In genomic region chr13:23572218-23573033, GRCm38 (mm10) we compare ENCODE assay signal across 8 mouse cellular contexts. TPM values are rescaled to one million over a fixed set of nuclear protein-coding genes. Genes with fewer than 3 reads are reported as not detected.
DNase-seq lines count a peak whose midpoint lies in the region; ATAC-seq and TF ChIP-seq lines count a peak whose summit lies in the region.

No protein-coding gene starts in this region.

- H3K9ac ChIP-seq in heart, embryonic 11.5 days (ENCODE audit: low read depth, low read length): peak overlapping the region; percentile 78; the same call in 1 of the 2 replicates
- peak overlapping the region; percentile 96 for H3K9ac ChIP-seq in ES-Bruce4 (ENCODE audit: low read depth, poor library complexity, severe bottlenecking)
- peak overlapping the region; percentile 99 for H3K9ac ChIP-seq in liver, embryonic 14.5 days (replicated peaks)

- H3K4me1 ChIP-seq in heart, embryonic 11.5 days (ENCODE audit: control insufficient read depth, insufficient read depth, low read length): peaks cover 10% of the 10 kb centered on the region
- no peaks in the 10 kb centered on the region for H3K4me1 ChIP-seq in ES-Bruce4 (ENCODE audit: control insufficient read depth, insufficient read depth, low read length)
- peaks cover 40% of the 10 kb centered on the region for H3K4me1 ChIP-seq in forebrain, embryonic 10.5 days
- H3K4me1 ChIP-seq in liver, embryonic 14.5 days (replicated peaks; ENCODE audit: control insufficient read depth in 2 of 2, insufficient read depth in 2 of 2, low read length in 1 of 2): peaks cover 16 to 20% of the 10 kb centered on the region in 2 experiments

- 40% methylated on average over 2 of the region's 2 CpGs for WGBS in heart, embryonic 11.5 days (ENCODE audit: insufficient replicate concordance)
- WGBS in forebrain, embryonic 10.5 days: 43% methylated on average over 2 of the region's 2 CpGs
- WGBS in liver, embryonic 14.5 days (ENCODE audit: insufficient replicate concordance): 25% methylated on average over 2 of the region's 2 CpGs

- peak overlapping the region; percentile 96 for H3K27ac ChIP-seq in heart, embryonic 11.5 days (ENCODE audit: low read depth, low read length)
- peak overlapping the region; percentile 44 for H3K27ac ChIP-seq in ES-Bruce4 (ENCODE audit: insufficient read depth, low read length)
- H3K27ac ChIP-seq in forebrain, embryonic 10.5 days: peak overlapping the region; percentile 93
- peak overlapping the region; percentile 98 for H3K27ac ChIP-seq in liver, embryonic 14.5 days

- no peaks in the 10 kb centered on the region for H3K9me3 ChIP-seq in heart, embryonic 11.5 days (replicated peaks; ENCODE audit: control insufficient read depth, low read length)
- H3K9me3 ChIP-seq in ES-Bruce4 (replicated peaks; ENCODE audit: control insufficient read depth, insufficient read depth, low read length, poor library complexity, severe bottlenecking): no peaks in the 10 kb centered on the region
- no peaks in the 10 kb centered on the region for H3K9me3 ChIP-seq in forebrain, embryonic 10.5 days
- H3K9me3 ChIP-seq in liver, embryonic 14.5 days (ENCODE audit: control insufficient read depth, low read length): no peaks in the 10 kb centered on the region

- no peak for TF ChIP-seq EP300 in ES-Bruce4 (IDR thresholded peaks at IDR 0.05; ENCODE audit: insufficient read depth, low read depth, low read length)
- TF ChIP-seq EP300 in liver, embryonic 14.5 days (IDR thresholded peaks at IDR 0.05; ENCODE audit: low read depth): no peak

- TF ChIP-seq CTCF in ES-Bruce4 (IDR thresholded peaks at IDR 0.05; ENCODE audit: low read depth, low read length): no peak
- no peak for TF ChIP-seq CTCF in liver, embryonic 14.5 days (IDR thresholded peaks at IDR 0.05; ENCODE audit: low read depth)

- H3K27me3 ChIP-seq in heart, embryonic 11.5 days (ENCODE audit: control insufficient read depth, insufficient read depth, low read length): no peaks in the 10 kb centered on the region
- H3K27me3 ChIP-seq in ES-Bruce4 (ENCODE audit: control insufficient read depth, insufficient read depth, low read length, poor library complexity, severe bottlenecking): no peaks in the 10 kb centered on the region
- no peaks in the 10 kb centered on the region for H3K27me3 ChIP-seq in forebrain, embryonic 10.5 days (ENCODE audit: poor library complexity, severe bottlenecking)
- no peaks in the 10 kb centered on the region for H3K27me3 ChIP-seq in liver, embryonic 14.5 days (ENCODE audit: control insufficient read depth, insufficient read depth, low read length)

- no peaks in the 10 kb centered on the region for H3K36me3 ChIP-seq in heart, embryonic 11.5 days (ENCODE audit: control insufficient read depth, insufficient read depth, low read length)
- H3K36me3 ChIP-seq in ES-Bruce4 (ENCODE audit: control insufficient read depth, insufficient read depth, low read length, poor library complexity, severe bottlenecking): no peaks in the 10 kb centered on the region
- no peaks in the 10 kb centered on the region for H3K36me3 ChIP-seq in forebrain, embryonic 10.5 days (replicated peaks)
- H3K36me3 ChIP-seq in liver, embryonic 14.5 days (replicated peaks; ENCODE audit: control insufficient read depth, insufficient read depth, low read depth): no peaks in the 10 kb centered on the region

- peak overlapping the region; percentile 51 for H3K4me3 ChIP-seq in heart, embryonic 11.5 days (ENCODE audit: low read depth, low read length)
- no peak overlapping the region for H3K4me3 ChIP-seq in ES-Bruce4 (ENCODE audit: low read depth, low read length)
- H3K4me3 ChIP-seq in forebrain, embryonic 10.5 days: peak overlapping the region; percentile 55
- H3K4me3 ChIP-seq in liver, embryonic 14.5 days (ENCODE audit: insufficient read depth in 1 of 2, low read depth in 2 of 2, low read length in 2 of 2): peak overlapping the region; percentile 65 to 81; a peak in 3 of 4 replicates

- peak overlapping the region; percentile 75 for H3K4me2 ChIP-seq in heart, embryonic 11.5 days
- H3K4me2 ChIP-seq in liver, embryonic 14.5 days (ENCODE audit: low read depth): peak overlapping the region; percentile 79

- no peak for ATAC-seq in heart, embryonic 11.5 days (replicated peaks; ENCODE audit: insufficient number of reproducible peaks, low FRiP score, low TSS enrichment)
- no peak for ATAC-seq in liver, embryonic 14.5 days (ENCODE audit: insufficient read depth)
- no peak for ATAC-seq in inflammation-experienced regulatory T-cells, adult 6 months

- intact Hi-C loops in heart, postnatal 25 days (cut with DNase I): no loop called here

- TF ChIP-seq POLR2A in ES-Bruce4 (IDR thresholded peaks at IDR 0.05; ENCODE audit: insufficient read depth, low read length): no peak

- no peak for DNase-seq in heart, postnatal 25 days (ENCODE audit: low spot score)
- no peak for DNase-seq in forebrain, embryonic 10.5 days (ENCODE audit: extremely low spot score, low spot score)
- peak in 1 of 3 experiments; percentile 66 for DNase-seq in liver, embryonic 14.5 days (ENCODE audit: low read depth in 3 of 3, low spot score in 3 of 3)
- DNase-seq in urinary bladder, adult 2 months (ENCODE audit: low spot score): no peak
- no peak for DNase-seq in spleen, postnatal 10 days (ENCODE audit: low spot score in 2 of 2)

RNA-seq across cellular contexts. Expression of gene Hist1h2bg, which starts 1.2 kb away (rescaled TPM):
- polyA plus RNA-seq in heart, embryonic 11.5 days (2014; fragmentation: Nextera tagmentation; extraction: Ambion mirVana): 2.3 and 6.5 TPM in 2 replicates
- total RNA-seq in heart, postnatal 25 days (2021): 10 to 100 TPM; 28.4 to 48.1 TPM
- 13.4 and 16.7 TPM in 2 replicates for polyA plus RNA-seq in ES-Bruce4 (2011; ENCODE audit: insufficient read depth, insufficient read length, low read depth, missing spikeins)
- polyA plus RNA-seq in forebrain, embryonic 10.5 days (2016; fragmentation: Nextera tagmentation; extraction: Ambion mirVana): 6.4 and 6.7 TPM in 2 replicates
- 42.1 and 55.9 TPM in 2 replicates for polyA plus RNA-seq in liver, embryonic 14.5 days (2012; rRNA removed)
- 6.9 and 10.2 TPM in 2 replicates for polyA plus RNA-seq in liver, embryonic 14.5 days (2014; fragmentation: Nextera tagmentation; extraction: Ambion mirVana)
- polyA plus RNA-seq in inflammation-experienced regulatory T-cells, adult 6 months (2017; shearing (Covaris generic)): 10 to 100 TPM in 1 of 3 experiments, 1 to 10 TPM in 2; 2.4 to 13.2 (median 9.8) TPM
- 7.4 and 9.9 TPM in 2 replicates for polyA plus RNA-seq in urinary bladder, adult 2 months (2012; rRNA removed)

RNA-seq across cellular contexts. Expression of gene Hist1h2ae, which starts 1.4 kb away (rescaled TPM):
- 27.6 and 34.5 TPM in 2 replicates for polyA plus RNA-seq in heart, embryonic 11.5 days (2014; fragmentation: Nextera tagmentation; extraction: Ambion mirVana)
- 1 to 10 TPM; 3.4 to 4.1 TPM for total RNA-seq in heart, postnatal 25 days (2021)
- polyA plus RNA-seq in ES-Bruce4 (2011; ENCODE audit: insufficient read depth, insufficient read length, low read depth, missing spikeins): 5.0 and 8.2 TPM in 2 replicates
- polyA plus RNA-seq in forebrain, embryonic 10.5 days (2016; fragmentation: Nextera tagmentation; extraction: Ambion mirVana): 102 and 105 TPM in 2 replicates
- polyA plus RNA-seq in liver, embryonic 14.5 days (2012; rRNA removed): 10.8 and 14.3 TPM in 2 replicates
- polyA plus RNA-seq in liver, embryonic 14.5 days (2014; fragmentation: Nextera tagmentation; extraction: Ambion mirVana): 150 and 151 TPM in 2 replicates
- 100 to 1,000 TPM in 1 of 3 experiments, 10 to 100 TPM in 1, 1 to 10 TPM in 1; 5.9 to 223 (median 14.6) TPM for polyA plus RNA-seq in inflammation-experienced regulatory T-cells, adult 6 months (2017; shearing (Covaris generic))
- 0.15 and 0.53 TPM in 2 replicates for polyA plus RNA-seq in urinary bladder, adult 2 months (2012; rRNA removed)

RNA-seq across cellular contexts. Expression of gene Hist1h2bf, which starts 1.6 kb away (rescaled TPM):
- polyA plus RNA-seq in heart, embryonic 11.5 days (2014; fragmentation: Nextera tagmentation; extraction: Ambion mirVana): 1.3 and 2.6 TPM in 2 replicates
- 10 to 100 TPM; 16.8 to 17.6 TPM for total RNA-seq in heart, postnatal 25 days (2021)
- 21.5 and 23.2 TPM in 2 replicates for polyA plus RNA-seq in ES-Bruce4 (2011; ENCODE audit: insufficient read depth, insufficient read length, low read depth, missing spikeins)
- polyA plus RNA-seq in forebrain, embryonic 10.5 days (2016; fragmentation: Nextera tagmentation; extraction: Ambion mirVana): 5.8 and 6.9 TPM in 2 replicates
- polyA plus RNA-seq in liver, embryonic 14.5 days (2012; rRNA removed): 15.9 and 35.2 TPM in 2 replicates
- polyA plus RNA-seq in liver, embryonic 14.5 days (2014; fragmentation: Nextera tagmentation; extraction: Ambion mirVana): 3.4 and 4.4 TPM in 2 replicates
- not detected for polyA plus RNA-seq in inflammation-experienced regulatory T-cells, adult 6 months (2017; shearing (Covaris generic))
- 0.75 TPM in 1 of 2 replicates, not detected in the other for polyA plus RNA-seq in urinary bladder, adult 2 months (2012; rRNA removed)

RNA-seq across cellular contexts. Expression of gene Hist1h2ad, which starts 1.8 kb away (rescaled TPM):
- polyA plus RNA-seq in heart, embryonic 11.5 days (2014; fragmentation: Nextera tagmentation; extraction: Ambion mirVana): 0.44 and 1.3 TPM in 2 replicates
- 1 to 10 TPM; 2.4 to 4.8 TPM for total RNA-seq in heart, postnatal 25 days (2021)
- 2.0 TPM in 1 of 2 replicates, not detected in the other for polyA plus RNA-seq in ES-Bruce4 (2011; ENCODE audit: insufficient read depth, insufficient read length, low read depth, missing spikeins)
- 1.5 TPM in 2 replicates for polyA plus RNA-seq in forebrain, embryonic 10.5 days (2016; fragmentation: Nextera tagmentation; extraction: Ambion mirVana)
- 10.4 and 25.5 TPM in 2 replicates for polyA plus RNA-seq in liver, embryonic 14.5 days (2012; rRNA removed)
- polyA plus RNA-seq in liver, embryonic 14.5 days (2014; fragmentation: Nextera tagmentation; extraction: Ambion mirVana): 4.7 and 5.1 TPM in 2 replicates
- polyA plus RNA-seq in inflammation-experienced regulatory T-cells, adult 6 months (2017; shearing (Covaris generic)): under 1 TPM in 1 of 3 experiments, not detected in 2; 0.99 TPM
- 1.6 and 1.9 TPM in 2 replicates for polyA plus RNA-seq in urinary bladder, adult 2 months (2012; rRNA removed)

RNA-seq across cellular contexts. Expression of gene Hist1h3d, which starts 3.1 kb away (rescaled TPM):
- polyA plus RNA-seq in heart, embryonic 11.5 days (2014; fragmentation: Nextera tagmentation; extraction: Ambion mirVana): 2.9 and 4.6 TPM in 2 replicates
- total RNA-seq in heart, postnatal 25 days (2021): 1 to 10 TPM; 3.4 to 3.6 TPM
- polyA plus RNA-seq in ES-Bruce4 (2011; ENCODE audit: insufficient read depth, insufficient read length, low read depth, missing spikeins): 3.2 and 4.7 TPM in 2 replicates
- 7.1 and 7.2 TPM in 2 replicates for polyA plus RNA-seq in forebrain, embryonic 10.5 days (2016; fragmentation: Nextera tagmentation; extraction: Ambion mirVana)
- polyA plus RNA-seq in liver, embryonic 14.5 days (2012; rRNA removed): 20.4 and 27.3 TPM in 2 replicates
- 7.1 and 7.2 TPM in 2 replicates for polyA plus RNA-seq in liver, embryonic 14.5 days (2014; fragmentation: Nextera tagmentation; extraction: Ambion mirVana)
- 1 to 10 TPM in 1 of 3 experiments, under 1 TPM in 1, not detected in 1; 0.56 to 1.3 TPM for polyA plus RNA-seq in inflammation-experienced regulatory T-cells, adult 6 months (2017; shearing (Covaris generic))
- polyA plus RNA-seq in urinary bladder, adult 2 months (2012; rRNA removed): 2.5 and 2.6 TPM in 2 replicates

Comparison
In these comparisons a context has a peak if more than half of its experiments do, and no peak if none do; other contexts are left out.
1. H3K27ac ChIP-seq: peak in every context shown above with its lines; median percentile 98 in liver, embryonic 14.5 days; 96 in heart, embryonic 11.5 days; 93 in forebrain, embryonic 10.5 days; 44 in ES-Bruce4.